Mouse (Mus musculus): ENCODE measurements at regions not wholly inside any gene's neighbourhood (a gene's known extent, or its start where the extent isn't known, plus 50 kb on each side); places are given as distances from the start of the nearest gene placed in this dataset.

GRCm38 (mm10) chr11:7932638-7933037 lies 718.9 kb upstream of the Igfbp3 start:
- H3K27ac ChIP-seq, result no peak overlapping the region
- no peak overlapping the region for H3K4me2 ChIP-seq
- 94% methylated on average over 5 of the region's 5 CpGs for WGBS
- H3K4me1 ChIP-seq, result no peaks in the 10 kb centered on the region
- H3K36me3 ChIP-seq (replicated peaks), result no peaks in the 10 kb centered on the region
- no peaks in the 10 kb centered on the region for H3K27me3 ChIP-seq (replicated peaks)
- H3K9me3 ChIP-seq, result no peaks in the 10 kb centered on the region
- H3K4me3 ChIP-seq, result no peak overlapping the region
- ATAC-seq (replicated peaks), result no peak
- H3K9ac ChIP-seq, result no peak overlapping the region

- Histone ChIP-seq H3K36me3 (replicated peaks) (no peaks in the 10 kb centered on the region), H3K27me3 (replicated peaks) (no peaks in the 10 kb centered on the region)
- 93% methylated on average over 3 of the region's 3 CpGs for whole genome bisulfite sequencing
These were observed 717.5 kb upstream of the Igfbp3 start for GRCm38 (mm10) chr11:7931064-7931797.

DNA sequence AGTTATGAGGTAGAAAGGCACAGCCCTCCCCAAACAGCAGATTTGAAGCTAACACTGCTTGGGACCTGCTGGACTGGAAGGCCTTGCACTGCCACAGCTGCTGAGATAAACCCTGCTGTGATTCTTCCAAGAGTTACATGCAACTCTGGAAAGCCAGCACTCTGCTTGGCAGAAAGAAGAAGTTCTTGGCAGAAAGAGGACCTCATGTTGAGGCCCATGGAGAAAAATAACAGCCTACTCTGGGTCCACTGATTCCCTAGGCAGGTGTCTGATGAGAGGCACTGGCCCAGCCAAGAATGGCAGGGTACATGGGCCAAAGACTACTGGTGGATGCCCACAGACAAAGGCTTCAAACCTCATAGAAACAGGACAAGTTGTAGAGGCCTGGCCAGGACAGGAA lies 714.0 kb upstream of the Igfbp3 start:
- no peak overlapping the region for H3K4me3 ChIP-seq
- H3K9ac ChIP-seq, result no peak overlapping the region
- H3K27me3 ChIP-seq (replicated peaks), result no peaks in the 10 kb centered on the region
- no peaks in the 10 kb centered on the region for H3K4me1 ChIP-seq
- no peaks in the 10 kb centered on the region for H3K36me3 ChIP-seq (replicated peaks)
- no peak for ATAC-seq (replicated peaks)
- no peaks in the 10 kb centered on the region for H3K9me3 ChIP-seq
- H3K27ac ChIP-seq, result no peak overlapping the region
- H3K4me2 ChIP-seq, result no peak overlapping the region

More at GRCm38 (mm10) chr11:7931064-7931797, 717.5 kb upstream of the Igfbp3 start:
- ATAC-seq (replicated peaks), result no peak
- no peaks in the 10 kb centered on the region for H3K9me3 ChIP-seq
- no peak overlapping the region for H3K9ac ChIP-seq
- H3K4me1 ChIP-seq, result no peaks in the 10 kb centered on the region
- H3K4me2 ChIP-seq, result no peak overlapping the region
- no peak overlapping the region for H3K4me3 ChIP-seq
- no peak overlapping the region for H3K27ac ChIP-seq

GRCm38 (mm10) chr11:7912036-7912435 lies 698.3 kb upstream of the Igfbp3 start:
- no peaks in the 10 kb centered on the region for H3K9me3 ChIP-seq
- no peak for ATAC-seq (replicated peaks)
- no peaks in the 10 kb centered on the region for H3K27me3 ChIP-seq (replicated peaks)
- H3K9ac ChIP-seq, result no peak overlapping the region
- no peak overlapping the region for H3K4me3 ChIP-seq
- no peak overlapping the region for H3K4me2 ChIP-seq
- H3K27ac ChIP-seq, result no peak overlapping the region
- 67% methylated on average over 3 of the region's 3 CpGs for WGBS
- no peaks in the 10 kb centered on the region for H3K36me3 ChIP-seq (replicated peaks)
- H3K4me1 ChIP-seq, result no peaks in the 10 kb centered on the region

DNA sequence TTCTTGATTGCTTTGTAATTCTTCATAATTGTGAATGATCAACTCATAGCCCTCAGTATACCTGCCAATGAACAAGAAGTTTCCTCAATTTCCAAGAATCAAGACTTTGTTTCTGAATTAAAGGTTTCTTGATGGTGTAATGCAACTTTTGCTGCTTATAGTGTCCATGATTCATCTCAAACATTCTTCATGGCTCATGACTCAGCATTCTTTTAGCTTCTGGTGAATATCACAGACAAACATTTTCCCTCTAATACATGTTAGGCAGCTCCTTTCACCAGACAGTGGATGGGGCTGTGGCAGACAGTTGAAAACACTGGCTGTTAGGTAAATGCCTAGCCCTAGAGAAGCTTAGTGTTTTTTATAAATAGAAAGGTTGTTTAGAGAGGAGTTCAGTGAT lies 686.5 kb upstream of the Igfbp3 start:
- no peak for ATAC-seq (replicated peaks)
- Histone ChIP-seq H3K9ac (no peak overlapping the region), H3K27ac (no peak overlapping the region), H3K27me3 (replicated peaks) (no peaks in the 10 kb centered on the region), H3K4me1 (no peaks in the 10 kb centered on the region), H3K4me3 (no peak overlapping the region), H3K4me2 (no peak overlapping the region), H3K9me3 (no peaks in the 10 kb centered on the region), H3K36me3 (replicated peaks) (no peaks in the 10 kb centered on the region)

- ATAC-seq (replicated peaks), result no peak
- no peaks in the 10 kb centered on the region for H3K27me3 ChIP-seq (replicated peaks)
These were observed 684.5 kb upstream of the Igfbp3 start for GRCm38 (mm10) chr11:7898204-7898603.

DNA sequence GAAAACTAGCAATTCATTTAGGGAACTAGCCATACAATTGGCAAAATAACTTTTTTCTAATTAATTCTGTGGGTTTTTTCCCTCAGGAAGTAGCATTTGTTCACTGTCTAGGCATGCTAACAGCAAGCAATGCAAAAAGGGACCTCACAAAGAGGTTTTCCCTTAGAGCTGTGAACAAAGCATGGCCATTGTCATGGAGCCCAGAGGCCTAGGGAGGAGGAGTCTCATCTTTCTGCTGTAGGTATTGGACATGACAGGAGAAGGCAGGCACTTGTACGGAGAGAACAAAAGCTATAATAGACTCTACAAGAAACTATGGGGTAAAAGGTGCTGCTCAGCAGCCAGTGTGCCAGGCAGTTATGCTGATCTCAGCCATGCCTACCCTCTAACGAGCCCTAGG lies 666.8 kb upstream of the Igfbp3 start:
- Histone ChIP-seq H3K4me2 (no peak overlapping the region), H3K4me1 (no peaks in the 10 kb centered on the region), H3K9me3 (no peaks in the 10 kb centered on the region), H3K27ac (no peak overlapping the region), H3K27me3 (replicated peaks) (no peaks in the 10 kb centered on the region), H3K9ac (no peak overlapping the region), H3K36me3 (replicated peaks) (no peaks in the 10 kb centered on the region), H3K4me3 (no peak overlapping the region)
- ATAC-seq (replicated peaks), result no peak
- 29% methylated on average over 2 of the region's 2 CpGs for WGBS

More at GRCm38 (mm10) chr11:7898204-7898603, 684.5 kb upstream of the Igfbp3 start:
- no peaks in the 10 kb centered on the region for H3K4me1 ChIP-seq
- no peak overlapping the region for H3K9ac ChIP-seq
- no peak overlapping the region for H3K4me2 ChIP-seq
- 73% methylated on average over 5 of the region's 5 CpGs for WGBS
- H3K9me3 ChIP-seq, result no peaks in the 10 kb centered on the region
- H3K4me3 ChIP-seq, result no peak overlapping the region
- H3K27ac ChIP-seq, result no peak overlapping the region
- H3K36me3 ChIP-seq (replicated peaks), result no peaks in the 10 kb centered on the region

- Histone ChIP-seq H3K27ac (no peak overlapping the region), H3K4me1 (no peaks in the 10 kb centered on the region), H3K27me3 (replicated peaks) (no peaks in the 10 kb centered on the region), H3K4me3 (no peak overlapping the region), H3K36me3 (replicated peaks) (no peaks in the 10 kb centered on the region), H3K9ac (no peak overlapping the region), H3K4me2 (no peak overlapping the region), H3K9me3 (no peaks in the 10 kb centered on the region)
- WGBS, result 90% methylated on average over 3 of the region's 3 CpGs
- ATAC-seq (replicated peaks), result no peak
These were observed 650.4 kb upstream of the Igfbp3 start for GRCm38 (mm10) chr11:7864116-7864515.

DNA sequence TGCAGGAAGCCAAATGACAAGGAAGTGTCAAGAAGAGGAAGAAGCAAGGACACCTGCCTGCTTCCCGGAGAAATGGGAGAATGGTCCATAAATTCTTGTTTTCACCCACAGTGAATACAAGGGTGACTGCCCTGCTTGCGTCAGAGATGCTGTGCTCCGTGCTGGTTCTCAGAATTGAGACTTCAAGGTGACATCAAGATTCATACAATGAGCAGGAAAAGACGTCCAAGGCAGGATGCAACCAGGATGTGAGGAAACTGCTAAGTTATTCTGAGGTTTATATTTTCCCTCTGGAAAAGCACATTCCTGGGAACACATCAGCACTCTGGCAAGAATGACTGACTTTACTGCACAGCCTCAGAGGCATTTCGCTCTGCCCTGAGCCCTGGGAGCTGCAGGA lies 650.0 kb upstream of the Igfbp3 start:
- ATAC-seq (replicated peaks), result no peak
- Histone ChIP-seq H3K4me2 (no peak overlapping the region), H3K27ac (no peak overlapping the region), H3K9me3 (no peaks in the 10 kb centered on the region), H3K9ac (no peak overlapping the region), H3K36me3 (replicated peaks) (no peaks in the 10 kb centered on the region), H3K4me1 (no peaks in the 10 kb centered on the region), H3K4me3 (no peak overlapping the region), H3K27me3 (replicated peaks) (no peaks in the 10 kb centered on the region)
- WGBS, result 76% methylated on average over 5 of the region's 5 CpGs

DNA sequence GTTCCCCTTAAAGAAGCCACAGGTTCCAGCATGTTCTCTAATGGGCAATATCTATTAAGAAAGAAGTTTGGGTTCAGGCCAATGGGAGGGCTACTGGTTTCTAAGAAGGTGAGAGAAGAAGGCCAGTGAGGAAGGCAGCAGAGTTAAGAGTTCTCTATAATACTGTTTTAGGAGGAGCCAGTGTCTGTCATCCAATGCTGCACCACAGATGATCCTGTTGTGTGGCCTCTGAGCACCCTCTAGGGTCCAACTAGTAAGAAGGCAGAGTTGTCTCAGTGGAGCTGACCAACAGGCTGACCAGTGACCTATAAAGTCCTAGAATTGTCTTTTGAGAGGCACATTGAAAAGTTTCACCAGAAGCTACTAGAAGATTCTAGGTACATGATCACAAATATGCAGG lies 648.8 kb upstream of the Igfbp3 start:
- Histone ChIP-seq H3K4me3 (no peak overlapping the region), H3K27ac (no peak overlapping the region), H3K4me1 (no peaks in the 10 kb centered on the region), H3K27me3 (replicated peaks) (no peaks in the 10 kb centered on the region), H3K9me3 (no peaks in the 10 kb centered on the region), H3K36me3 (replicated peaks) (no peaks in the 10 kb centered on the region), H3K9ac (no peak overlapping the region), H3K4me2 (no peak overlapping the region)
- no peak for ATAC-seq (replicated peaks)

DNA sequence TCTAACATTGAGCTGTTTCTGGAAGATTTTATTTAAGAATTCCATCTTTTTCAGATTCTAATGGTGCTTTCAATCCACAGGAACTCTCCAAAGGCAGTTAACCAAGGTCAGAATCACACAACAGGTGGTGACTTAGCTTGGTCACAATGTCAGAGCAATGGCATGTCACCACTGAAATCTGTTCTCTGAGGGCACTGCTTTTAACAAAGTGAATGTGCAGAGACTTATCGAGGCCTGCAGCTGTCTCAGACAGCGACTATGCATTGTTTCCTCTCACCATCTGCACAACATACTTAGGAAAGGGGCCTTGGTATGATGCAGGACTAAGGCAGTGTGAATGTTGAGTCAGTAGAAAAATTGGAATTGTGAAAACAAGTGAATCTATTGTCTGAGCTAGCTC lies 638.9 kb upstream of the Igfbp3 start:
- Histone ChIP-seq H3K9ac (no peak overlapping the region), H3K36me3 (replicated peaks) (no peaks in the 10 kb centered on the region), H3K4me3 (no peak overlapping the region), H3K27ac (no peak overlapping the region), H3K4me1 (no peaks in the 10 kb centered on the region), H3K27me3 (replicated peaks) (no peaks in the 10 kb centered on the region), H3K4me2 (no peak overlapping the region), H3K9me3 (no peaks in the 10 kb centered on the region)
- no peak for ATAC-seq (replicated peaks)
- 84% methylated on average over 2 of the region's 2 CpGs for WGBS

GRCm38 (mm10) chr11:7838311-7839237 lies 624.9 kb upstream of the Igfbp3 start:
- H3K27me3 ChIP-seq (replicated peaks), result no peaks in the 10 kb centered on the region
- no peak overlapping the region for H3K4me3 ChIP-seq
- no peaks in the 10 kb centered on the region for H3K4me1 ChIP-seq
- no peak overlapping the region for H3K9ac ChIP-seq
- ATAC-seq (replicated peaks), result no peak
- 84% methylated on average over 8 of the region's 8 CpGs for WGBS
- H3K9me3 ChIP-seq, result no peaks in the 10 kb centered on the region
- no peak overlapping the region for H3K4me2 ChIP-seq
- no peak overlapping the region for H3K27ac ChIP-seq
- no peaks in the 10 kb centered on the region for H3K36me3 ChIP-seq (replicated peaks)

DNA sequence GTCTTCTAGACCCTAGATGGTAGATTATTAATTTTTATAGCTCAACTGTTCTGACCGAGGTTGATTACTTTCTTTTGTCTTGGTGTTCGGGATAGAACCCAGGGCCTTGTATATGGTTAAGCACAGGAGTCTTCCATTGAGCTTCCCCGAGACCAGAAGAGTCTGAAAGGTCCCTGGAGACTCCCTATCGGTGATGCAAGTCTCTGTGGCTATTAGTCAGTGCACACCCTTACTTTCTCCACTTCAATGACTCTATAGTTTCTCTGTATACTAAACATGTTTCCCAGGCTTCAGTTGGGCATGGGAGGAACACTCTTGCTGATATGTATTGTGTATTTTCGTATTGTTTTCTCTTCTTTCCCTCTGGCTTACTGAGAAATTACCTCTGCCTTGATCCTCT lies 623.8 kb upstream of the Igfbp3 start:
- no peaks in the 10 kb centered on the region for H3K9me3 ChIP-seq
- no peak for ATAC-seq (replicated peaks)
- 83% methylated on average over 5 of the region's 5 CpGs for WGBS

More for the DNA sequence above, 623.8 kb upstream of the Igfbp3 start:
- no peaks in the 10 kb centered on the region for H3K4me1 ChIP-seq
- H3K27ac ChIP-seq, result no peak overlapping the region
- no peak overlapping the region for H3K4me3 ChIP-seq
- no peak overlapping the region for H3K4me2 ChIP-seq
- H3K9ac ChIP-seq, result no peak overlapping the region
- H3K36me3 ChIP-seq (replicated peaks), result no peaks in the 10 kb centered on the region
- H3K27me3 ChIP-seq (replicated peaks), result no peaks in the 10 kb centered on the region

Data from midbrain, embryonic 15.5 days (tissue).